Mouse (Mus musculus): ENCODE results near the gene Zfp689.

DNA sequence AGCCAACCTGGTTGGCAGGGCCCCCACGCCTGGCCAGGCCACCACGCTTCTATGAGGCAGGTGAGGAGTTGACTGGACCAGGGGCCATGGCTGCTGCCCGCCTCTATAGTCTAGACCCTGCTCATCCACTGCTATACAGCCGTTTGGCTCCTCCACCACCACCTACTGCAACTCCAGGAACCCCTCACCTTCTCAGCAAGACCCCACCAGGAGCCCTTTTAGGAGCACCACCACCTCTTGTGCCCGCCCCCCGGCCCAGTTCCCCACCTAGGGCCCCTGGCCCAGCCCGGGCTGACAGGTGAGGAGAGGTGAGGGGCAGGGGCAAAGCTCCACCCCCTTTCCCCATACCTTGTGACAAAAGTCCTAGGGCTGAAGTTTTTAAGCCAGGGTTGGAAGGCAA, 41.0 kb upstream of the Zfp689 start:
- TF ChIP-seq POU5F1 (IDR thresholded peaks at IDR 0.05; ENCODE audit: borderline replicate concordance, low read length) (no peak), CTCF (conservative IDR thresholded peaks at IDR 0.05; ENCODE audit: low read length) (no peak)
